Mouse (Mus musculus) midbrain, embryonic 12.5 days (tissue): Measurements from ENCODE around the gene Churc1. TPM values are rescaled to one million over a fixed set of nuclear protein-coding genes. Genes with fewer than 3 reads are reported as not detected.

Source experiments
- ATAC-seq: fragments of 200-750 bp; cut with Nextera tagmentation; 2 replicates; pipeline ENCODE4 v1.8.0; 2017; ENCODE audit warnings: low read depth, moderate TSS enrichment, moderate library complexity; ENCODE audit not compliant: low FRiP score
- H3K27ac ChIP-seq: fragments of 300-500 bp; sonication (generic); replicated peaks from 2 replicates; pipeline ENCODE4 v1.5.1; 2016; ENCODE audit warnings: mild to moderate bottlenecking
- H3K27me3 ChIP-seq: fragments of 300-500 bp; sonication (generic); 2 replicates; pipeline ENCODE4 v1.6.1; 2016; ENCODE audit warnings: mild to moderate bottlenecking
- H3K36me3 ChIP-seq: fragments of 300-500 bp; sonication (generic); 2 replicates; pipeline ENCODE4 v1.6.1; 2016
- H3K4me1 ChIP-seq: fragments of 300-500 bp; sonication (generic); 2 replicates; pipeline ENCODE4 v1.6.1; 2016
- H3K4me2 ChIP-seq: fragments of 300-500 bp; sonication (generic); replicated peaks from 2 replicates; pipeline ENCODE4 v1.6.1; 2016; ENCODE audit warnings: mild to moderate bottlenecking, moderate library complexity
- H3K4me3 ChIP-seq: fragments of 300-500 bp; sonication (generic); 2 replicates; pipeline ENCODE4 v1.5.1; 2016; ENCODE audit warnings: mild to moderate bottlenecking
- H3K9ac ChIP-seq: fragments of 300-500 bp; sonication (generic); replicated peaks from 2 replicates; pipeline ENCODE4 v1.6.1; 2016; ENCODE audit warnings: mild to moderate bottlenecking, moderate library complexity
- H3K9me3 ChIP-seq: fragments of 300-500 bp; sonication (generic); 2 replicates; pipeline ENCODE4 v1.6.1; 2016; ENCODE audit warnings: mild to moderate bottlenecking
- WGBS: fragments of 180-500 bp; shearing (Covaris S2); methylation state at CpG from one replicate; pipeline ENCODE4 v1.1.7; 2016; 5-methylcytosine and 5-hydroxymethylcytosine counted together
- polyA plus RNA-seq: library from polyadenylated mRNA; unstranded; fragments of >200 nt; fragmentation: Nextera tagmentation; extraction: Ambion mirVana; gene quantifications from 2 replicates; pipeline ENCODE4 v1.2.1, GENCODE M21; 2016

Churc1 gene
- polyA plus RNA-seq, 1 experiment from 2014 or later, result 89.3 TPM

DNA sequence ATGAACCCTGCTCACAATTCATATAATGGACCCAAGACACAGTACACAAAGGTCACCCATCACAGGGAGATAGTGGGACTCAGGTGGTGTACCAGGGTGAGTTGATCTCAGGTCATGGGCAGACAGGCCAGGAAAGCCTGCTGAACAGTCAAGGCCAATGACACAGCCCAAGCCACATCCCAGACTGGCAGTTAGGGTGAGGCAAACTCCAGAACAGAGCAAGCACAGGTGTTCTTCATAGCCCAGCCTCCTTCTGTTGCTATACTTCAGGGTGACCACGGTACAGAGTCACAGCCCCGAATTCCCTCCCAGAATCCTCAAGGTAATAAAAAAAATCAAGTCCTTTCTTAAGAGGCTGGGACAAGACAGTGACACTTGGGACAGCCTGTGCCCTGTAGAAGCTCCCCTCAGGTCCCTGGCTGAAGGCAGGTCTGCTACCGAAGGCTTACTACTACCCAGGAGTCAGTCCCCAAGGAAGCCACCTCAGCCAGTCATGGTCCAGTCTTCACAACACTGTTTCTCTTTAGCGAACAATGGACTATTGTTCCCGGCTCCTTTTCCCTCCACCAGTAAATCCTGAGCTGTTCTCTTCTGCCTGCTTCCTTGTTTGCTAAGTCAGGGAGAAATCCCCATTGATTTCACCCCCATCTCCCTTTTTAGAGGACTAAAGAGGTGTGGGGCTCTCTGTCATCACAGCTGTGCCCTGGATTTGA lies 32.8 kb downstream of the Churc1 start:
- Histone ChIP-seq H3K4me2 (no peak overlapping the region), H3K9me3 (no peaks in the 10 kb centered on the region), H3K4me1 (peaks cover 2% of the 10 kb centered on the region; the same call in 1 of the 2 replicates), H3K36me3 (no peaks in the 10 kb centered on the region), H3K27me3 (no peaks in the 10 kb centered on the region), H3K9ac (no peak overlapping the region), H3K27ac (no peak overlapping the region), H3K4me3 (no peak overlapping the region)
- WGBS, result 44% methylated on average over 5 of the region's 5 CpGs
- no peak for ATAC-seq

DNA sequence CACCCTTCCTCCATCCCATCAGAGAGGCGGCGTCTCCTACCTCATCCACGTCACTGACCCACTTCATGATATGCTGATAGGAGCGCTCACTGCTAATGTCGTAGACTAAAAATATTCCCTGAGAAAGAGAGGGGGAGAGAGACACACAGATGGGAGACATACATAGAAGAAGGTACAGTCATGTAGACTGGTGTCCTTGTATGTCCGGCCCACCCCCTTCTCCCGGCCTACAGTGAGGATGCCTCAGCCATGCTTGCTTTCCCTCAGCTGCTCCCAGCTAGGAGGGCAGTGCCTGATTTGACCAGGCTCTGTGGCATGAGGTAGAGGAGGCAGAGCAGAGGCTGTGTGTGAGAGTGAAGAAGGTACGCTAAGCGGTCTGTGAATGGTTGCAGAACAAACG lies 37.7 kb downstream of the Churc1 start:
- Histone ChIP-seq H3K4me3 (no peak overlapping the region), H3K36me3 (no peaks in the 10 kb centered on the region), H3K27me3 (no peaks in the 10 kb centered on the region), H3K9ac (no peak overlapping the region), H3K9me3 (no peaks in the 10 kb centered on the region), H3K4me2 (no peak overlapping the region), H3K27ac (no peak overlapping the region), H3K4me1 (peaks cover 2% of the 10 kb centered on the region; the same call in 1 of the 2 replicates)
- 91% methylated on average over 10 of the region's 10 CpGs for WGBS
- no peak for ATAC-seq

DNA sequence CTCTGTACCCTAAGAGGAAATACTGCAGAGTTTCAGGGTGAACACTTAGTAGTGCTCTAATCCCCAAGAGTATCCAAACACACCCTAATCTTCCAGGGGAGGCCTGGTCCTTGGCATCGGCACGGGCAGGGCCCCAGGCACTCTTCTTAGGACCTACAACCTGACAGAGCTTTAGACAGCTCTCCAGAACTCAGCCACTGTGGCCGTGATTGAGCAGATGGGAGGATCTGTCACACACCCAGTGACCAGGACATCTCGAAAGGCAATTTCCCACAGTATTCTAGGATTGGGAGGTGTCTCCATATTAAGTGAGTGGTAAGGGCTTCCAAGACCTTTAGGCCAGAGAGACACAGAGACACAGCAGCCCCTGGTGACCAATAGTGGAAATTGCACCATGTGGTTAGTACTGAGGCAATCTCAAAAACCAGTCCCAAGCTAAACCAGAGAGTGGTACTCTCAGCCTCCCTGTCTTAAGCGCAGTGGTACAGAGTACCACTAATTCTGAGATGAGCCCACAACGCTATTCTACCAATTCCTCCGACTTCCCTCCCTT lies 38.4 kb downstream of the Churc1 start:
- H3K9ac ChIP-seq, result no peak overlapping the region
- no peaks in the 10 kb centered on the region for H3K27me3 ChIP-seq
- no peak overlapping the region for H3K27ac ChIP-seq
- no peaks in the 10 kb centered on the region for H3K4me1 ChIP-seq
- ATAC-seq, result 0 out of 2 replicates have a peak, but pooled peaks have one; percentile 41
- no peaks in the 10 kb centered on the region for H3K9me3 ChIP-seq
- no peak overlapping the region for H3K4me3 ChIP-seq
- no peaks in the 10 kb centered on the region for H3K36me3 ChIP-seq
- no peak overlapping the region for H3K4me2 ChIP-seq
- 56% methylated on average over 7 of the region's 7 CpGs for WGBS

DNA sequence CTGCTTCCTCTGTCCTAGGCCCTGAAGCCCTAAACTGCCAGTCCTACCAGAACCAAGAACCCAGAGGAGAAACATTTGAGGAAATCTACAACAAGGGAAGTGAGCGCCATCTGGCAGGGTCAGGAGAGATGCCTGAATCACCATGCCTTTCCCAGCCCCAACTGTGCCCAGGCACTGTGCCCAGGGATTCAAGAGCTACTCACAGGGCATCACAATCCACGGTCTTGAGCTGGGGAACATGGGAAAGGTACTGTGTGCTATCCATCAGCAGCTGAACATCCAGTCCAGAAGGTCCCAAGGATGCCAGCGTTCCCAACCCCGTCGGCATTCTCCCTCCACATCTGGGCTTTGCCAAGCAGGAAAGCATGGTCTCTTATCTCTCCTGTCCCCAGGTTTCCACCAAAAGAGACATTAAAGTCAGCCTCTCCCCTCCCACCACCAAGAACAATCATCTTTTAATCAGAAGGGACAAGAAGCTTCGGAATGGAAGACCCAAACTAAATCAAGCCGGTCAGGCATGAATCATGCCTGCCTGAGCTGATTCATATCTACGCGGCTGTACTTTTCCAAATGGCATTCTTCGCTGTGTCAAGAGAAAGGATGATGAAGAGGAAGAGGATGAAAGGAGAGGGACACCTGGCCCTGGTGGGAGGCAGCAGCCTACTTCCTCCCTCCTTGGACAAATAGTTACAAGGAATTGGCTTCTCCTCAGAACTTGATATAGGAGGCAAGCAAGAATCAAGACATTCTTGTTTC lies 39.9 kb downstream of the Churc1 start:
- Histone ChIP-seq H3K4me3 (no peak overlapping the region), H3K36me3 (no peaks in the 10 kb centered on the region), H3K27me3 (no peaks in the 10 kb centered on the region), H3K4me1 (no peaks in the 10 kb centered on the region), H3K9me3 (no peaks in the 10 kb centered on the region), H3K4me2 (no peak overlapping the region), H3K9ac (no peak overlapping the region), H3K27ac (no peak overlapping the region)
- WGBS, result 90% methylated on average over 10 of the region's 10 CpGs
- no peak for ATAC-seq

DNA sequence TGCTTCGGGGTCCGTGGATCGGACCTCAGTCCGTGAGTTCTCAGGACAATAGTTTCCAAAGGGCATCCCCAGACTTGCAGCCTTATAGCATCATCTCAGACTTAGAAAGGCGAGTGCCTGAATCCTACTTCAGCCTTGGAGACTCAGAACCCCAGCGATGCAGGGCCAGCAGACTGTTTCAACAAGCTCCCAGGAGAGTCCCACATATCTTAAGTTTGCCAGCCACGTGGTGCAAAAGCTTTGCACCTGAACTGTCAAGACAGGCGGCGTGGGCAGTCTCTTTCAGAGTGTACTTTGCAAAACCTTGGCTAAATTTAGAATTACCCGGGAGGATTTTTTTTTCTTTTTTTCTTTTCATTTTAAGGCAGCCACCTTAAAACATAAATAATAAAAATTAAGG lies 42.5 kb downstream of the Churc1 start:
- Histone ChIP-seq H3K27ac (no peak overlapping the region), H3K36me3 (no peaks in the 10 kb centered on the region), H3K4me2 (no peak overlapping the region), H3K4me3 (no peak overlapping the region), H3K4me1 (no peaks in the 10 kb centered on the region), H3K27me3 (no peaks in the 10 kb centered on the region), H3K9ac (no peak overlapping the region), H3K9me3 (no peaks in the 10 kb centered on the region)
- ATAC-seq, result no peak
- WGBS, result 84% methylated on average over 10 of the region's 10 CpGs

DNA sequence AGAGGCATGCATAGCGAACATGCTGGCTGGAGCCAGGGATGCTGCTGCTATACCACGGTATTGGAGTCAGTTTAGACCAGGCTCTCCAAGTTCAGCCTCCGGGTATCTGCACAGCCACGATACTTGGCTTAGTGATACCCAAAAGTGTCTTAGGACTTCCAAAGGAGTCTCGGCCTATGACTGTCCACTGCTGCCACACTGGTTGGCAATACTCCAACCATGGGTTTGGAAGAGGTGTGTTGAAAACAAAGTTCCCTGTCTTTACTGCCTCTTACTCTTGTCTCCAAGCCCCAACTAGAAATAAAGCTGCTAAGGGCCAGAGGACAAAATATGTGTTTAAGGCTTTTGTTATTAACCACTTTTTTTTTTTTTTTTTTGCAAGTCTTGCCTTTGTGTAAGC lies 45.2 kb downstream of the Churc1 start:
- H3K4me3 ChIP-seq, result no peak overlapping the region

DNA sequence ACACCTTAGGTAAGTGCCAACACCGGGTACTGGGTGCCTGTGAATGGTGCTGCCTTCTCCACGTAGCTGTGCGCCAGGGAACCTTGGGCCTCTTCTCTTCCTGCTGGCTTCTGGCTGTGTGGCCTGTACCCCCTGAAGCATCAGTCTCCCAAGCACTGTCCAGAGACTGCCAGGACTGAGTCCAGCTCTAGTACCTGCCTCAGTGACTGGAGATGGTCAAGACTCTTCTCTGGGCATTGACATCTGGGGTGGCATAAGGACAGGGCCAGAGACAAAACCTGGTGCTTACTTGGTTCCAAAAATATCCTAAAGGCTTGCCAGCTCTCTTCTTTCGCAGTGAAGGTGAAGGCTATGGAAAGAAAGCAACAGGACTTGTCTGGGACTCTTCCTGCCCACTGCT lies 45.7 kb downstream of the Churc1 start:
- no peaks in the 10 kb centered on the region for H3K4me1 ChIP-seq
- no peak overlapping the region for H3K4me2 ChIP-seq
- WGBS, result 94% methylated on average over 4 of the region's 4 CpGs
- H3K9ac ChIP-seq, result no peak overlapping the region
- H3K27ac ChIP-seq, result no peak overlapping the region
- no peaks in the 10 kb centered on the region for H3K36me3 ChIP-seq
- no peaks in the 10 kb centered on the region for H3K27me3 ChIP-seq
- no peak for ATAC-seq
- no peaks in the 10 kb centered on the region for H3K9me3 ChIP-seq
- no peak overlapping the region for H3K4me3 ChIP-seq

More for the DNA sequence above, 45.2 kb downstream of the Churc1 start:
- no peak for ATAC-seq
- WGBS, result 94% methylated on average over 5 of the region's 5 CpGs
- Histone ChIP-seq H3K4me1 (no peaks in the 10 kb centered on the region), H3K4me2 (no peak overlapping the region), H3K27me3 (no peaks in the 10 kb centered on the region), H3K9me3 (no peaks in the 10 kb centered on the region), H3K9ac (no peak overlapping the region), H3K36me3 (no peaks in the 10 kb centered on the region), H3K27ac (no peak overlapping the region)

DNA sequence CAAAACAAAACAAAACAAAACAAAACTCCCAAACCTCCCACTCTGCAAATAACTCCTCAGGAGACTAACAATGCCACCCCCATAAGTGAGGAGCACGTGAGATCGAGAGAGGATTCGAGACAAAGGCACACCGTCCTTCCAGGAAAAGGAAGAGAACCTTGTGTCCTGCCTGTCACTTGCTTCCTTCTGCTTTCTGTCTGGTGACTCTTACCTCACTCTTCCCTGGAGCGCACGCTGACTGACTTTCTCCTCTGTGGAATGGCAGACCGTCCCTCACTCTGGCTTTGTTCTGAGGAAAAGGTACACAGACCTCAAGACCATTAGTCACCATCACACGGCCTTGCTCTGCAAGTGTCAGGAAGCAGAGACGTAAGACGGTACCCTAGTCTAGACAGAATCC lies 48.2 kb downstream of the Churc1 start:
- H3K27ac ChIP-seq, result no peak overlapping the region
- H3K9ac ChIP-seq, result no peak overlapping the region
- H3K36me3 ChIP-seq, result no peaks in the 10 kb centered on the region
- no peak overlapping the region for H3K4me3 ChIP-seq
- whole genome bisulfite sequencing, result 82% methylated on average over 10 of the region's 10 CpGs
- no peak for ATAC-seq
- 0 out of 2 replicates have a peak, but pooled peaks cover 3% of the 10 kb centered on the region for H3K27me3 ChIP-seq
- H3K9me3 ChIP-seq, result no peaks in the 10 kb centered on the region
- no peak overlapping the region for H3K4me2 ChIP-seq
- H3K4me1 ChIP-seq, result peaks cover 9% of the 10 kb centered on the region; the same call in 1 of the 2 replicates

DNA sequence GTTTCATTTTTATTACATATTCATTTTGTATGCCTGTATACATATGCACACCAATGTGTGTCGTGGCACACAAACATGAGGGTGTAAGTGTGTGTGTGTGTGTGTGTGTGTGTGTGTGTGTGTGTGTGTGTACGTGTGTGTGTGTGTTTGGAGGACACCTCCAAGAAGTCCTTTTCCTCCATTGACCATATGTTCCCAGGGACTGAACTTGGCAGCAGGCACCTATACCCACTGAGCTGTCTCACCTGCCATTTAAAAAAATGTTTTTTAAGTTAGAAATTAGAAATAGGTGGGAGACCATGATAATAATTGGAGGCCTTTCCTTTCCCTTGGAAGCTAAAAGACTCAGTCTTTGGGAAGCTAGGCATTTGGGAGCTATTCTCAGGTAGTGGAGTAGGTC lies 48.8 kb downstream of the Churc1 start:
- WGBS, result 82% methylated on average over 2 of the region's 2 CpGs
- no peak overlapping the region for H3K9ac ChIP-seq
- H3K27me3 ChIP-seq, result peaks cover 9% of the 10 kb centered on the region; the same call in 1 of the 2 replicates
- no peaks in the 10 kb centered on the region for H3K9me3 ChIP-seq
- H3K27ac ChIP-seq, result no peak overlapping the region
- peaks cover 9% of the 10 kb centered on the region; the same call in 1 of the 2 replicates for H3K4me1 ChIP-seq
- no peak overlapping the region for H3K4me2 ChIP-seq
- no peaks in the 10 kb centered on the region for H3K36me3 ChIP-seq
- no peak for ATAC-seq
- no peak overlapping the region for H3K4me3 ChIP-seq

DNA sequence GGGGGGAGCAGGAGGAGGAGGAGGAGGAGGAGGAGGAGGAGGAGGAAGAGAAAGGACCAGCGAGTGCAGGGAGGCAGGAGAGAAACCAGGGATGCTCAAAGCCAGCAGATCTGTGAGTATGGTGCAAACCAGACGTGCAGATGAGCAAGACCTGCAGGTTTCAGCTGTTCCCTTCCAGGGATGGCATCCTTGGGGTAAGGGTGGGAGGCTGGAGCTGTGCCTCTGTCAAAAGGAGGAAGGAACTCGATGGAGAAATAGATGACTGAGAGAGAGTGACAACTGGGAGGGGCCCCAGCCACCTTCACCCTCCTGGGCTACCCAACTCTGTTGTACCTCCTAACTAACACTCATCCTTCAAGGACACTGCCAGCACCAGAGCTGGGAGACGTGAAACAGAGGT lies 51.4 kb downstream of the Churc1 start:
- Histone ChIP-seq H3K27ac (no peak overlapping the region), H3K9me3 (no peaks in the 10 kb centered on the region), H3K4me1 (peaks cover 23% of the 10 kb centered on the region), H3K27me3 (peaks cover 32% of the 10 kb centered on the region), H3K9ac (no peak overlapping the region), H3K4me3 (no peak overlapping the region), H3K36me3 (no peaks in the 10 kb centered on the region), H3K4me2 (no peak overlapping the region)
- no peak for ATAC-seq
- WGBS, result 55% methylated on average over 4 of the region's 4 CpGs

DNA sequence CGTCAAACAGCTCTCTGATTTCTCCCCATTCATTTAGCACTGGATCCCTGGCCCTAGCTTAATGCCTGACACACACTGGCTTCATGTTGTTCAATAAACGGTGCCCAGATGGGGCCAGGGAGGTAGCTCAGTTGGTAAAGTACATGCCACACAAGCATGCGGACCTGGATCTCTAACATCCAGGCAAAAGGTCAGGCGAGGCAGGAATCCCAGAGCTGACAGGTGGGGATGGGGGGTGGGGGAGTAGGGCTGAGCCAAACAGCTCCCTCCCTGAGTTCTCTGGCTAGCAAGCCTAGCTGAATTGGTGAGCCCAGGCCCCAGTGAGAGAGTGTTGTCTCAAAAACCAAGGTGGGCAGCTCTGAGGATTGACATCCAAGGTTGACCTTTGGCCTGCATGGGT lies 51.8 kb downstream of the Churc1 start:
- Histone ChIP-seq H3K4me3 (no peak overlapping the region), H3K36me3 (no peaks in the 10 kb centered on the region), H3K9ac (no peak overlapping the region), H3K27ac (no peak overlapping the region), H3K9me3 (no peaks in the 10 kb centered on the region), H3K4me1 (peaks cover 26% of the 10 kb centered on the region), H3K27me3 (peaks cover 33% of the 10 kb centered on the region), H3K4me2 (no peak overlapping the region)
- ATAC-seq, result no peak
- WGBS, result 47% methylated on average over 4 of the region's 4 CpGs

DNA sequence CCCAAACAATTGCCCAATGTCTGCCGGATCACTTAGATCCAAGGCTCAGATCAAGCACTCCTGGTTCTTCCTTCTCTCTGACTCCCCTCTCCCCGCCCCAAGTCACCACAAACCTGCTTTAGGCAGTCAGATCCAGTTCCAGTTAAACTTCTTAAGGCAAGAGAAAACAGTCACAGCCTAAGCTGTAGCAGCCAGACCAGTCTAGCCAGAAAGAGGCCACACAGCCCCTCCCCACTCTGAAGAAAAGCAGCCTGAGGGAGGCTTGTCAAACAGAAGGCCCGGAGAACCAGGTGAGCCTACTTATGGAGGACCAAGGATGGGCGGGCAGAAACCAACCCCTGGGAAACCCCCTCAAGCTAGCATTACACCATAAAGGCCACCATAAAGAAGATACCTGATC lies 52.8 kb downstream of the Churc1 start:
- ATAC-seq, result no peak
- peaks cover 38% of the 10 kb centered on the region for H3K27me3 ChIP-seq
- no peak overlapping the region for H3K4me3 ChIP-seq
- H3K9me3 ChIP-seq, result no peaks in the 10 kb centered on the region
- no peak overlapping the region for H3K4me2 ChIP-seq
- no peak overlapping the region for H3K9ac ChIP-seq
- 50% methylated on average over 4 of the region's 4 CpGs for WGBS
- no peak overlapping the region for H3K27ac ChIP-seq
- H3K36me3 ChIP-seq, result no peaks in the 10 kb centered on the region
- H3K4me1 ChIP-seq, result peaks cover 26% of the 10 kb centered on the region
